Mouse (Mus musculus): Measurements from ENCODE around the gene D1Ertd622e.

Gene D1Ertd622e

DNA sequence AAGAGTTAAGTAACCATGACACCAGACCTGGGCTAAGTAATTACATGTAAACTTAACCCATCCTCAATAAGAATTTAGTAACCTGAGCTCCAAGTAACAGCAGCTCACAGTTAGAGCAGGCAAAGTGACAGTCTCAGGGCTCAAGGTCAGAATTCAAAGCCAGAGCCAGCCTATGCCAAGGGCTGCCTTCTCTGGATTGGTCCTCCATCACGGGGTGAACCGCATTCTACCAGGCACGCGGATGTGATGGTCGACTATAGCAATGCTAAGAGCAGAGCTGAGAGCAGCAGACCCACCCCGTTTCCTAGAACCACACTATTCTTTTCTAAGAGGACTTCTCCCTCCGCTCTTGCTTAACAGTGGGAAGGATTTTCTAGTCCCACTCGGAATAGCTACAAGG, 27.8 kb downstream of the D1Ertd622e start:
- DNase-seq (ENCODE audit: low spot score in 2 of 2), result no peak

DNA sequence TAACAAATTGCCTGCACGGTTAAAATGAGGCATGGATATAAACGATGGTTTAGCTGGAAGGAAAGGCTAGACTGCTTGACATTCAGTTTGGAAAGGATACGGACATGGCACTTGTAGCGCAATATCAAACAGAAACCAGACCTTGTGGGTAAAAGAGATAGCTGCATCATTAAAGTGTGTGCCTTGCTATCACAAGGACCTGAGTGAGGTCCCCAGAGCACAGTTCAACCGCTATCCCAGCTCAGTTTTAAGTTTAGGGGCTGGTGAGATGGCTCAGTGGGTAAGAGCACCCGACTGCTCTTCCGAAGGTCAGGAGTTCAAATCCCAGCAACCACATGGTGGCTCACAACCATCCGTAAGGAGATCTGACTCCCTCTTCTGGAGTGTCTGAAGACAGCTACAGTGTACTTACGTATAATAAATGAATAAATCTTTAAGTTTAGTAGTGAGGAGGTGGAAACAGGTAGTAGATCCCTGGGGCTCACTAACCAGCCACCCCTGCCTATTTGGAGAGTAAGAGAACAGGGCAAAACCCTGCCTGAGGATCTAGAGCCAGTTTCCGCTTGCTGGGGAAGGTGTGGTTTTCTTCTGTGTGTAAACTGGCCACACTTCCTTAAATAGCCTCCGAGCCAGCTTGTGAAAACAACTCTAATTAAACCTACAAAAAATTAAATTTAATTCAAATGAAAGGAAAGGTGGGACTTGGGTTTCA, 29.2 kb downstream of the D1Ertd622e start:
- no peak for DNase-seq (ENCODE audit: low spot score in 2 of 2)

DNA sequence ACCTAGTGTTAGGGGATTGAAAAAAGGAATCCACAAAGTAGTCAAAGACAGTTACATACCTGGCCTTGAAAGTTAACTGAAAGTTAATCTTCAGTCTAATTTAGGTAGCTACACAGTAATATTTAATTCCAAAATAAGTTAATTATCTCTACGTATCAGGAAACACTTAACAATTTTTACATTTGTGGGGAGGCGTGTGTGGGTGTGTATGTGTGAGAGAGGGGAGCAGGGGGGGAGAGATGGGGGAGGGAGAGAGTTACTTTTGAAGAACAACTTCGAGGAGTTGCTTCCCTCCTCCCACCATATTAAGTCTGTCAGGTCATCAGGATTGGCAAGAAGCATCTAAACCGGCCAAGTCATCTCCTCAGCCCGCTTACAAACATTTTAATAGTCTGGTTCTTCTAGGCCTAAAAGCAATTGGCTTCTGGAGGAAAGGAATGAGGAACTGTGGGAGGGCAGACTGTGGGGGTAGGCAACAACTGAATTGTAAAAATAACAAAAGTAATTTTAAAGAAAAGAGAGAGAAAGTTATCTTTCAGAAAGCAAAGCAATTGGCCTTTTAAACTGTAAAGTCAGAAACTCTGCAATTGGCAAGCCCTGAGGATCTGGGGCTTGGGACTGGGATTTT, 29.9 kb downstream of the D1Ertd622e start:
- no peak for DNase-seq (ENCODE audit: low spot score in 2 of 2)

- no peak for DNase-seq (ENCODE audit: low spot score in 2 of 2)
These were observed 31.7 kb downstream of the D1Ertd622e start for GRCm38 (mm10) chr1:97630146-97630545.

DNA sequence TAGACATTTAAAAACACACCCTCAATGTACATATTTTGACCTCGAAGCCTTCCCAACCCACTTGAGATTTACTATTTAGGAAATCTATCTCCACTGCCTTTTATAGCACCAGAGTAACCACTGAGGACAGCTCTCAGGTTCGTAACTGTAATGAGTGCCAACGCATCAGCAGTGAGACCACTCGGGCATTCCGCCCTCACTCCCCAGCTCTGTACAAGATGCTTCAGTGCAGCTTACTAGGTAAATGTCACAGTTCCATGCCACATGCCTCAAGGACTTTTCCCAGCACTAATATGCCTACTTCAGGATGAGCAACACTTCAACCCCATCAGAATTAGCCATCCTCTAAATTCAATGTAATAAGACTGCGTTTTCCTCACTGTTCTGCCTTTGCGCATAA, 33.0 kb downstream of the D1Ertd622e start:
- DNase-seq (ENCODE audit: low spot score in 2 of 2), result no peak

DNA sequence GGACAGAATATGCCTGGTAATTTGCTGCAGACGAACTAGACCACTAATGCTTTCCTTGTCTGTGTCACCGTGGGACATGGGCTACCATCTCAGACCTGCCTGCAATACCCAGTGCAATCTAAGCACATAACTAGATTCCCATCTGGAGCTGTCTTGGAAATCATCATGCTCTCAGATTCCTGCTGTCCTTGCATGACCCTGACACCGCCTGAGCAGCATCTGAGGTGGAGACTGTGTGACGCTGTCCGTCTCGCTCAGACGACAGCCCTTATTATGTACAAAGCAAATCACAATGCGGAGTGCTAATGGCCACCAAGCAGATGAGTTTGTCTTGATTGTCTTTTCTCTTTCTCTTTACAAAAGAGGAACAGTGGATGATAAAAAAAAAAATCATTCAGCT, 33.9 kb downstream of the D1Ertd622e start:
- no peak for DNase-seq (ENCODE audit: low spot score in 2 of 2)

GRCm38 (mm10) chr1:97625427-97625826, 36.4 kb downstream of the D1Ertd622e start:
- DNase-seq (ENCODE audit: low spot score in 2 of 2), result no peak

GRCm38 (mm10) chr1:97624386-97624785, 37.5 kb downstream of the D1Ertd622e start:
- DNase-seq (ENCODE audit: low spot score in 2 of 2), result no peak

GRCm38 (mm10) chr1:97623214-97623856, 38.5 kb downstream of the D1Ertd622e start:
- DNase-seq (ENCODE audit: low spot score in 2 of 2), result peak; percentile 21 to 48

GRCm38 (mm10) chr1:97622574-97623208, 39.2 kb downstream of the D1Ertd622e start:
- DNase-seq (ENCODE audit: low spot score in 2 of 2), result no peak

- DNase-seq (ENCODE audit: low spot score in 2 of 2), result no peak
These were observed 42.1 kb downstream of the D1Ertd622e start for GRCm38 (mm10) chr1:97619621-97620320.

DNA sequence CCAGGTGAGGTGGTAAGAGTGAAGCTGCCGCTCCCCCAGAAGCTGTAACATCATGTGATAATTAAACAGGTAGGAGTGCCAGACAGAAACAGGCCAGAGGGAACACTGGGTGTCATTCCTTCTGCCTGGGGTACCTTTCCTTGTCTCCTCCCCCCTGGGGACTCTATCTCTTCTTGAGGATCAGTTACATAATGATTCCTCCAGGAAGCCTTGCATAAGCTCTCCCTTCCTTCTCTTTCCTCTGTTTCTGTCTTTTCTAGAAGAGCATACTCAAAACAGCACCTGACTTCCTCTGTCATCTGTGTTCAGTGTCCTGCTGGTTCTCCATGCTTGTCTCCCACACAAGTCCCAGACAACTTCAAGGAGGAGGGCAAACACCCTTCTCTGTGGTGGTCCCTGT, 46.3 kb downstream of the D1Ertd622e start:
- no peak for DNase-seq (ENCODE audit: low spot score in 2 of 2)

DNA sequence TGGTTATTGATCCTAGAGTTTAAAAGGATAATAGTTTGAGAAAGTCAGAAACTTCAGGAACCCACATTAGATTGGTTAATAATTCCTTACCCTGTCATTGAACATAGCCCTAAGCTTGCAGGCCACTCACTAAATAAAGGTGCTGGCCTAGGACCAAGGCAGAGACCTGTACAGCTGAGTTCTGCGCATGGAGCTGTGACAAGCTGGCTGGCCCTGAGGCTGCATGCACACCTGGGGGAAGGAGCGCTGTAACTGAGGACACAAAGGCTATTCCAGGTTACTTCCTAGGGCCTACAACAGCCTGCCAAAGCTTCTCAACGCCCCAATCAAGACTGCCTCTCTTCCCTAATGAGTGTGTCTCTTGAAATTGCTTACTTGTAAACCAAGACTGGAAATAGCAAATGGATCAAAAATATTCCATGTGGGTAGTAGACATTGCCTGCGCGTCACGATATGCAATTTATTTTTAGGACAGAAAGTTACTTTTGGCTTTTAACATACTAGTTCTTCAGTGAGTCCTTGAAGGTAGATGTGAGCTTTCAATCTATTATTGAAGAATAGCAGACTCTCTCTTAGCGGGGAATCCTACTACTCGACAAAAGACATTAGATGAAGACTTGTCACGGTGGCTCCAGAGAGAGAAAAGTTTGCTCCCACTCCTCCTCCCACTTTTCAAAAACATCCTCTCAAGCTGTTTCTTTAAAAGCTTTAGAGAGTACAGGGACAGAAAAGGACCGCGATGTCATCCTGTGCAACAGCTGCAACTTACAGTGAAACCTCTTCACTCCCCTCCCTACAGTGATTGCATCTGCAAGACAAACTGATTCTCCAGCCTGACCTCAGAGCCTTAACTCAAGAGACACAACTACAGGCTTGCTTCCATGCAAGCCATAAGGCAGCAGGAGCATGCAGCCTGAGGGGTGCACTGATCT, 47.1 kb downstream of the D1Ertd622e start:
- no peak for DNase-seq (ENCODE audit: low spot score in 2 of 2)

DNA sequence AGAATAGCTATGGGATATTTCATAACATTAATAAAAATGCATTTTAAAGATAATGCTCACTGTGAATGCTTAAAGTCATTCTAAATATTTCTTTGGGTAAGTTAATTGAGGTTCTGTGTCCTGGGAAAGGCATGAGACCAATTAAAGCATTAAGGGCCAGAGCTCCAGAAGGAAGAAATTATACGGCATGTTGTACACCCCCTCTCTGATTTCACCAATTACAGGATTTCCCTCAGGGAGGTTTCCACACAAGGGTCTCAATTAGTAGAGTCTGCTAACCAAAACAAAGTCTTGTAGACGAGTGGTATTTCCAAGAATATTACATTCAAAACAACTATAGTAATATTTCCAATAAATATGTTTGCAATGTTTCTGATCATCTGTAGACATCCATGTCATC, 50.1 kb downstream of the D1Ertd622e start:
- DNase-seq (ENCODE audit: low spot score in 2 of 2), result no peak

DNA sequence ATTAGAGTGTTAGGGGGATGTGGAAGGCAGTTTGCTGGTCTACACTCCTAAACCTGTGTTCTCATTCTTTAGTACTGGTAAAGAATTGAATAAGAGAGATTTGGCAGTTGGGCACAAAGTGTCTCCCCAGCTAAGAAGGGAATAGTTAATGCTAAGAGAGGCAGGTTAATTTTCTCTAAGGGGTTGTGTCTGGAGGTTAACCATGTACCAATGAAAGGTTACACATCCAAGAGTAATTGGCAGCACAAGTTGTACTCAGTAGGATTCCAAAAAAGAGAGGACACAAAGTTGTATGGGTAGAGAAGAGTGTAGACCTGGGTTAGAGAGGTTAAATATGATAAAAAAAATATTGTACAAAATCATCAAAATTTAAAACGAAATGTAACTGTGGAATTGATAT, 58.5 kb downstream of the D1Ertd622e start:
- DNase-seq (ENCODE audit: low spot score in 2 of 2), result no peak

DNA sequence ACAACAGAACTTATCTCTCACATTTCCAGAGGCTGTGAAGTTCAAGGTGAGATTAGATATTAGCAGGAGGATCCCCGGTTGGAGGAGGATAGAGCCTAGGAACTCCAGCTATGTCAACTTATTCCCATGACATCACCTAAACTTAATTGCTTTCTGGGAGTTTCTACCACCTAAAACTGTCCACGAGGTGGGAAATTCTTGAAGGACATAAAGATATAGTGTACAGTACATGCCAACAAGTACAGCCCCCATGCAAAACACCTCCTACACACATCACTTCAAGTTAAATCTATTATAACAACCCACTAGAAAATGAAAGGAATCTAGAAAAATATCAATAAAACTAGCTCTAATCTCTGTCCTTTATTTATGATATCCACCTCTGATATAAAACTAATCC, 61.5 kb downstream of the D1Ertd622e start:
- no peak for DNase-seq (ENCODE audit: low spot score in 2 of 2)

DNA sequence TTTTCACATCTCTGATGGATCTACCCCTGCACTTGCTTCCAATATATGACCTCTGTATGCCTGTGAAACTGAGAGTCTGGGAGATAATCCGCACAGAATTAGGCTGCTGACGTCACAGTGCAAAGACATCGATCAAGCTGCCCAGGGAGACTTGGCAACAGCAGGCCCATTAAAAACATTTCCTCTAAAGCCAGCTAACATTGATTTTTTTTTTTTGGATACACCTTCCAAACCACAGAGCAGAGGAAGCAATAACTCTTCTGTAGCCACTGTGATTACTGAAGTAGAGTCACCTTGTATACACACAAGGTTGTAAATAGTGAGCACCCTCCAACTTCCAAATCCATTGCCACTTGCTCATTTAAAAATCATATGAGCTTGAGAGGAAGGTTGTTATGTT, 62.8 kb downstream of the D1Ertd622e start:
- DNase-seq (ENCODE audit: low spot score in 2 of 2), result no peak

- no peak for DNase-seq (ENCODE audit: low spot score in 2 of 2)
These were observed 73.3 kb downstream of the D1Ertd622e start for GRCm38 (mm10) chr1:97588561-97588960.

DNA sequence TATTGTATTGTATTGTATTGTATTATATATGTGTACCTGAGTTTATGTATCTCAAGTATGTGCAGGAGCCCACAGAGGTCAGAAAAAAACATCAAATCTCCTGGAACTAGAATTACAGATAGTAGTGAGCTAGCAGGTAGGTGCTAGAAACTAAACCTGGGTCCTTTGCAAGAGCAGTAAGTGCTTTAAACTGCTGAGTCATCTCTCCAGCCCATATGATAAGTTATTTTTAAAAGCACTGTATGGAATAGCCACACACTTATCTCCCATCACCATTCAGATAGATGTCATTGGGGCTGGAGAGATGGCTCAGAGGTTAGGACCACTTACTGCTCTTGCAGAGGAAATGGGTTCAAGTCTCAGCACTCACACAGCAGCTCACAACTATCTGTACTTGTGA, 76.8 kb downstream of the D1Ertd622e start:
- no peak for DNase-seq (ENCODE audit: low spot score in 2 of 2)

DNA sequence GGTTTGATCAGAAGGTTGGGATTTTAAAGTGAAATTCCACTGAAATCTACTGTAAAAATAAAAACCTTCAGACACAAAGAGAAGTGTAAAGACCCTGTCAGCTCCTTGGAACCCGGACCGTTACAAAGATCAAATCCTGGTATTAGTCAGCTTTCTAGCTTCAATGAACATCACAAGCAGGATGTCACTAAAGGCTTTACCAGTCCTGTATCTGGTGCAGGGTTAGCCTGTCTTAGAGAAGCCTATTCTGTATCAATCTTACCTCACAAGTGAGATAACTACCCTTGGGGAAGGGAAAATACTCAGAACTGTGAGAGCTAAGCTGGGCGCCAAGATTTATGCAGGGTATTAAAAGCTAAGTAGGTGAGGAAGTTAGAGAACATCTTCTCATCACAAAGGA, 77.7 kb downstream of the D1Ertd622e start:
- no peak for DNase-seq (ENCODE audit: low spot score in 2 of 2)

DNA sequence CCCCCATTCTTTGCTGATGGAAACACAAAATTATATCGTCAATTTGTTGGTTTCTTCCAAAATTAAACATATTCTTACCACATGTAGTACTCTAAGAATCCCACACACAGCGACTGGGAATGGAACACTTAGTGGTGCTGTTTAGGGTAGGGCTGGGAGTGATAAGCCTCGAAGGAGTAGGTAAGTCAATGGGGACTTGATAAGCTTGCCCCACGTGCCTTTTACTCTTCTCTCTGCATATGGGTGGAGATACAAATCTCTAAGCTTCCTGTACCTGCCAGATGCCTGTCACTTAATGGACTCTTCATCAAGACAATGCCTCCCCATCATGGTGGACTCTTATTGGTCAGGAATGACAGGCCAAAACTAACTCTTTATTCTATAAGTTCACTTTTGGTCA, 78.8 kb downstream of the D1Ertd622e start:
- DNase-seq (ENCODE audit: low spot score in 2 of 2), result no peak
